Mouse (Mus musculus): Measurements from ENCODE around the gene Ifitm10. TPM values are rescaled to one million over a fixed set of nuclear protein-coding genes. Genes with fewer than 3 reads are reported as not detected.

Gene Ifitm10
- polyA plus RNA-seq, 2 experiments = 2.0 to 2.4 TPM

- Histone ChIP-seq H3K9ac (ENCODE audit: low read depth, low read length, severe bottlenecking) (no peak overlapping the region), H3K9me3 (ENCODE audit: control insufficient read depth, low read length) (no peaks in the 10 kb centered on the region), H3K27me3 (ENCODE audit: control insufficient read depth, insufficient read depth, low read length) (peaks cover 31% of the 10 kb centered on the region), H3K4me2 (replicated peaks; ENCODE audit: low read depth, low read length, severe bottlenecking) (no peak overlapping the region), H3K27ac (replicated peaks; ENCODE audit: low read depth, low read length) (no peak overlapping the region), H3K4me1 (ENCODE audit: control insufficient read depth, insufficient read depth, low read length) (0 out of 2 replicates have a peak, but pooled peaks cover 6% of the 10 kb centered on the region), H3K4me3 (replicated peaks; ENCODE audit: low read length) (no peak overlapping the region), H3K36me3 (ENCODE audit: control insufficient read depth, insufficient read depth, low read length) (no peaks in the 10 kb centered on the region)
- no peak for TF ChIP-seq POLR2A (IDR thresholded peaks at IDR 0.05; ENCODE audit: borderline replicate concordance, extremely low read depth, insufficient read depth, insufficient read length)
- ATAC-seq (ENCODE audit: low FRiP score, low read depth) = no peak
- no peak for DNase-seq (ENCODE audit: low spot score)
- WGBS = 50% methylated on average over 2 of the region's 2 CpGs
Observed at GRCm38 (mm10) chr7:142368856-142369255, 4.7 kb downstream of the Ifitm10 start.

GRCm38 (mm10) chr7:142363107-142363506 is 10.4 kb downstream of the Ifitm10 start:
- H3K36me3 ChIP-seq (ENCODE audit: control insufficient read depth, insufficient read depth, low read length) = no peaks in the 10 kb centered on the region
- ATAC-seq (ENCODE audit: low FRiP score, low read depth) = no peak
- no peak overlapping the region for H3K4me3 ChIP-seq (replicated peaks; ENCODE audit: low read length)
- no peak overlapping the region for H3K9ac ChIP-seq (ENCODE audit: low read depth, low read length, severe bottlenecking)
- H3K4me1 ChIP-seq (ENCODE audit: control insufficient read depth, insufficient read depth, low read length) = no peaks in the 10 kb centered on the region
- no peaks in the 10 kb centered on the region for H3K9me3 ChIP-seq (ENCODE audit: control insufficient read depth, low read length)
- no peak overlapping the region for H3K4me2 ChIP-seq (replicated peaks; ENCODE audit: low read depth, low read length, severe bottlenecking)
- DNase-seq (ENCODE audit: low spot score) = no peak
- H3K27ac ChIP-seq (replicated peaks; ENCODE audit: low read depth, low read length) = no peak overlapping the region
- no peaks in the 10 kb centered on the region for H3K27me3 ChIP-seq (ENCODE audit: control insufficient read depth, insufficient read depth, low read length)
- WGBS = 73% methylated on average over 4 of the region's 4 CpGs
- no peak for TF ChIP-seq POLR2A (IDR thresholded peaks at IDR 0.05; ENCODE audit: borderline replicate concordance, extremely low read depth, insufficient read depth, insufficient read length)

GRCm38 (mm10) chr7:142360743-142361142 is 12.8 kb downstream of the Ifitm10 start:
- no peak for TF ChIP-seq POLR2A (IDR thresholded peaks at IDR 0.05; ENCODE audit: borderline replicate concordance, extremely low read depth, insufficient read depth, insufficient read length)
- H3K27me3 ChIP-seq (ENCODE audit: control insufficient read depth, insufficient read depth, low read length) = no peaks in the 10 kb centered on the region
- H3K36me3 ChIP-seq (ENCODE audit: control insufficient read depth, insufficient read depth, low read length) = no peaks in the 10 kb centered on the region
- H3K4me3 ChIP-seq (replicated peaks; ENCODE audit: low read length) = no peak overlapping the region
- ATAC-seq (ENCODE audit: low FRiP score, low read depth) (no peak), DNase-seq (ENCODE audit: low spot score) (no peak)
- no peak overlapping the region for H3K4me2 ChIP-seq (replicated peaks; ENCODE audit: low read depth, low read length, severe bottlenecking)
- H3K27ac ChIP-seq (replicated peaks; ENCODE audit: low read depth, low read length) = no peak overlapping the region
- H3K9me3 ChIP-seq (ENCODE audit: control insufficient read depth, low read length) = no peaks in the 10 kb centered on the region
- no peak overlapping the region for H3K9ac ChIP-seq (ENCODE audit: low read depth, low read length, severe bottlenecking)
- H3K4me1 ChIP-seq (ENCODE audit: control insufficient read depth, insufficient read depth, low read length) = no peaks in the 10 kb centered on the region

- no peak overlapping the region for H3K9ac ChIP-seq (ENCODE audit: low read depth, low read length, severe bottlenecking)
- H3K27me3 ChIP-seq (ENCODE audit: control insufficient read depth, insufficient read depth, low read length) = no peaks in the 10 kb centered on the region
- H3K4me2 ChIP-seq (replicated peaks; ENCODE audit: low read depth, low read length, severe bottlenecking) = no peak overlapping the region
- no peak overlapping the region for H3K27ac ChIP-seq (replicated peaks; ENCODE audit: low read depth, low read length)
- H3K9me3 ChIP-seq (ENCODE audit: control insufficient read depth, low read length) = no peaks in the 10 kb centered on the region
- DNase-seq (ENCODE audit: low spot score) (no peak), ATAC-seq (ENCODE audit: low FRiP score, low read depth) (no peak)
- H3K4me3 ChIP-seq (replicated peaks; ENCODE audit: low read length) = no peak overlapping the region
- H3K4me1 ChIP-seq (ENCODE audit: control insufficient read depth, insufficient read depth, low read length) = no peaks in the 10 kb centered on the region
- no peaks in the 10 kb centered on the region for H3K36me3 ChIP-seq (ENCODE audit: control insufficient read depth, insufficient read depth, low read length)
- WGBS = 74% methylated on average over 8 of the region's 8 CpGs
- no peak for TF ChIP-seq POLR2A (IDR thresholded peaks at IDR 0.05; ENCODE audit: borderline replicate concordance, extremely low read depth, insufficient read depth, insufficient read length)
Observed at GRCm38 (mm10) chr7:142359129-142359528, 14.4 kb downstream of the Ifitm10 start.

GRCm38 (mm10) chr7:142357566-142357965 is 16.0 kb downstream of the Ifitm10 start:
- Histone ChIP-seq H3K4me3 (replicated peaks; ENCODE audit: low read length) (no peak overlapping the region), H3K9me3 (ENCODE audit: control insufficient read depth, low read length) (no peaks in the 10 kb centered on the region), H3K36me3 (ENCODE audit: control insufficient read depth, insufficient read depth, low read length) (no peaks in the 10 kb centered on the region), H3K9ac (ENCODE audit: low read depth, low read length, severe bottlenecking) (no peak overlapping the region), H3K4me2 (replicated peaks; ENCODE audit: low read depth, low read length, severe bottlenecking) (no peak overlapping the region), H3K27me3 (ENCODE audit: control insufficient read depth, insufficient read depth, low read length) (no peaks in the 10 kb centered on the region), H3K27ac (replicated peaks; ENCODE audit: low read depth, low read length) (no peak overlapping the region), H3K4me1 (ENCODE audit: control insufficient read depth, insufficient read depth, low read length) (no peaks in the 10 kb centered on the region)
- 29% methylated on average over 3 of the region's 3 CpGs for WGBS
- DNase-seq (ENCODE audit: low spot score) (no peak), ATAC-seq (ENCODE audit: low FRiP score, low read depth) (no peak)
- no peak for TF ChIP-seq POLR2A (IDR thresholded peaks at IDR 0.05; ENCODE audit: borderline replicate concordance, extremely low read depth, insufficient read depth, insufficient read length)

GRCm38 (mm10) chr7:142354661-142355233 is 18.8 kb downstream of the Ifitm10 start:
- H3K4me3 ChIP-seq (replicated peaks; ENCODE audit: low read length) = no peak overlapping the region
- 64% methylated on average over 8 of the region's 8 CpGs for WGBS
- H3K4me2 ChIP-seq (replicated peaks; ENCODE audit: low read depth, low read length, severe bottlenecking) = no peak overlapping the region
- H3K9me3 ChIP-seq (ENCODE audit: control insufficient read depth, low read length) = no peaks in the 10 kb centered on the region
- no peaks in the 10 kb centered on the region for H3K27me3 ChIP-seq (ENCODE audit: control insufficient read depth, insufficient read depth, low read length)
- TF ChIP-seq POLR2A (IDR thresholded peaks at IDR 0.05; ENCODE audit: borderline replicate concordance, extremely low read depth, insufficient read depth, insufficient read length) = no peak
- DNase-seq (ENCODE audit: low spot score) = no peak
- H3K27ac ChIP-seq (replicated peaks; ENCODE audit: low read depth, low read length) = no peak overlapping the region
- H3K9ac ChIP-seq (ENCODE audit: low read depth, low read length, severe bottlenecking) = no peak overlapping the region
- ATAC-seq (ENCODE audit: low FRiP score, low read depth) = no peak
- H3K4me1 ChIP-seq (ENCODE audit: control insufficient read depth, insufficient read depth, low read length) = no peaks in the 10 kb centered on the region
- no peaks in the 10 kb centered on the region for H3K36me3 ChIP-seq (ENCODE audit: control insufficient read depth, insufficient read depth, low read length)
